Mouse (Mus musculus): Measurements from ENCODE around the gene Gm3164. TPM values are rescaled to one million over a fixed set of nuclear protein-coding genes. Genes with fewer than 3 reads are reported as not detected.

The Gm3164 gene
- polyA plus RNA-seq, 1 experiment = not detected

Other genes starting within 250 kb of the Gm3164 start
- not detected in 2 replicates for gene Gm2974, start 232.9 kb upstream of the Gm3164 start, polyA plus RNA-seq (2011; ENCODE audit: insufficient read length, low read depth, missing spikeins)
- not detected in 2 replicates for gene Gm3138, start 165.8 kb upstream of the Gm3164 start, polyA plus RNA-seq (2011; ENCODE audit: insufficient read length, low read depth, missing spikeins)
- gene Gm3149, start 98.2 kb upstream of the Gm3164 start, polyA plus RNA-seq (2011; ENCODE audit: insufficient read length, low read depth, missing spikeins) = not detected in 2 replicates
- 0.27 and 0.32 TPM in 2 replicates for gene 2610042L04Rik, start 80.7 kb upstream of the Gm3164 start, polyA plus RNA-seq (2011; ENCODE audit: insufficient read length, low read depth, missing spikeins)
- gene Gm3159, start 17.9 kb upstream of the Gm3164 start, polyA plus RNA-seq (2011; ENCODE audit: insufficient read length, low read depth, missing spikeins) = not detected in 2 replicates
- not detected in 2 replicates for gene Gm3173, start 15.5 kb downstream of the Gm3164 start, polyA plus RNA-seq (2011; ENCODE audit: insufficient read length, low read depth, missing spikeins)
- gene Gm3182, start 66.3 kb downstream of the Gm3164 start, polyA plus RNA-seq (2011; ENCODE audit: insufficient read length, low read depth, missing spikeins) = not detected in 2 replicates
- gene Gm3047, start 140.0 kb downstream of the Gm3164 start, polyA plus RNA-seq (2011; ENCODE audit: insufficient read length, low read depth, missing spikeins) = not detected in 2 replicates
- gene Gm8159, start 216.9 kb downstream of the Gm3164 start, polyA plus RNA-seq (2011; ENCODE audit: insufficient read length, low read depth, missing spikeins) = not detected in 2 replicates
- not detected in 2 replicates for gene Gm3239, start 248.7 kb downstream of the Gm3164 start, polyA plus RNA-seq (2011; ENCODE audit: insufficient read length, low read depth, missing spikeins)